Mouse (Mus musculus) liver, embryonic 14.5 days (tissue): Measurements from ENCODE around the gene Rela. TPM values are rescaled to one million over a fixed set of nuclear protein-coding genes. Genes with fewer than 3 reads are reported as not detected.

Experiments
- ATAC-seq: fragments of 200-750 bp; cut with Nextera tagmentation; 2 replicates; pipeline ENCODE4 v1.8.0; 2017; ENCODE audit warnings: moderate number of reproducible peaks, mild to moderate bottlenecking, moderate library complexity; ENCODE audit not compliant: insufficient read depth
- DNase-seq, 3 experiments: peaks; one replicate each; pipeline ENCODE4 v3.0.0-alpha.2; 2012 to 2013; ENCODE audit warnings: low read depth in 3 of 3, low spot score in 3 of 3
- H3K27ac ChIP-seq: fragments of 300-500 bp; sonication (generic); 2 replicates; pipeline ENCODE4 v1.5.1; 2014; ENCODE audit warnings: moderate library complexity, mild to moderate bottlenecking, control low read depth, inconsistent platforms
- H3K27me3 ChIP-seq: fragments of 300-500 bp; sonication (generic); 2 replicates; pipeline ENCODE4 v1.6.1; 2014; ENCODE audit warnings: mild to moderate bottlenecking, low read length, moderate library complexity; ENCODE audit not compliant: control insufficient read depth, insufficient read depth
- H3K36me3 ChIP-seq: fragments of 300-500 bp; sonication (generic); replicated peaks from 2 replicates; pipeline ENCODE4 v1.6.1; 2014; ENCODE audit warnings: low read depth; ENCODE audit not compliant: control insufficient read depth, insufficient read depth
- H3K4me1 ChIP-seq, 2 experiments: fragments of 200-500 bp in 1 of 2; fragments of 300-500 bp in 1 of 2; sonication (generic) in 1 of 2; replicated peaks; 2 replicates each; pipeline ENCODE4 v1.6.1; 2012 to 2014; ENCODE audit warnings: antibody characterized with exemption in 1 of 2, inconsistent platforms in 1 of 2, low read length in 1 of 2; ENCODE audit not compliant: control insufficient read depth in 2 of 2, insufficient read depth in 2 of 2
- H3K4me2 ChIP-seq: fragments of 300-500 bp; sonication (generic); 2 replicates; pipeline ENCODE4 v1.6.1; 2014; ENCODE audit warnings: low read depth, mild to moderate bottlenecking, control low read depth, moderate library complexity
- H3K4me3 ChIP-seq, 2 experiments: fragments of 200-500 bp in 1 of 2; fragments of 300-500 bp in 1 of 2; sonication (generic) in 1 of 2; 2 replicates each; pipeline ENCODE4 v1.5.1; 2012 to 2014; ENCODE audit warnings: low read depth in 2 of 2, low read length in 2 of 2, mild to moderate bottlenecking in 2 of 2, control low read depth in 1 of 2, inconsistent platforms in 1 of 2, moderate library complexity in 1 of 2; ENCODE audit not compliant: insufficient read depth in 1 of 2
- H3K9ac ChIP-seq: fragments of 300-500 bp; sonication (generic); replicated peaks from 2 replicates; pipeline ENCODE4 v1.6.1; 2014; ENCODE audit warnings: mild to moderate bottlenecking, control low read depth, moderate library complexity
- H3K9me3 ChIP-seq: fragments of 300-500 bp; sonication (generic); 2 replicates; pipeline ENCODE4 v1.6.1; 2016; ENCODE audit warnings: low read length, mixed read lengths; ENCODE audit not compliant: control insufficient read depth
- CTCF ChIP-seq: IDR thresholded peaks from 2 replicates; pipeline ENCODE4 v1.5.1; 2016; ENCODE audit warnings: antibody characterized with exemption, low read depth, control low read depth
- EP300 ChIP-seq: IDR thresholded peaks from 2 replicates; pipeline ENCODE4 v1.6.1; 2016; ENCODE audit warnings: antibody characterized with exemption, low read depth
- WGBS: fragments of 180-500 bp; shearing (Covaris S2); extraction: QIAGEN DNeasy Blood & Tissue Kit; methylation state at CpG from one replicate; pipeline ENCODE4 v1.1.7; 2014; ENCODE audit not compliant: insufficient replicate concordance; 5-methylcytosine and 5-hydroxymethylcytosine counted together
- polyA plus RNA-seq, 2 experiments: library from polyadenylated mRNA; depleted of rRNA in 1 of 2; stranded (reverse) in 1 of 2; unstranded in 1 of 2; fragments of >200 nt; fragmentation: Nextera tagmentation in 1 of 2; extraction: Ambion mirVana in 1 of 2; gene quantifications; 2 replicates each; pipeline versions ENCODE4 v1.2.1 to v1.2.3; 2012 to 2014

The Rela gene
- polyA plus RNA-seq, 2 experiments, result 14.8 to 18.9 TPM

DNA sequence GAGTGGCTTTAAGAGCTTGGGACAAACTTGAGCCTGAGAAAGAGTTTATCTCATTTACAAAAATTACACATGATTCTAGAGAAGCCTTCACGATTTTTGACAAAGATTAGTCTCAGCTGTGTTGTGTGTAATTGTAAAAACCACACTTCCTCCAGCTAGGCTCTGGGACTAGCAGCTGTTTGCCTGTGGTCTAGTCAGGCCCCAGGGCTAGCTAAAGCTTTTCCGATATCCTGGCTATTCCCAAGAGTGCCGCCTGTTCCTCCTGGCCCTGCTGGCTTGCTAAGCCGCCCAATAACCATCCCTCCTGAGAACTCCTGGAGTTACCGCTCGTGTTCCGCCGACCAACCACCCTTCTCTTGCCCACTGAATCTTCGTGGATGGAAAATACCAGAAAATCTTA lies 5.2 kb upstream of the Rela start:
- peaks cover 5 to 8% of the 10 kb centered on the region in 2 experiments; a peak in 3 of 4 replicates for H3K4me1 ChIP-seq
- no peaks in the 10 kb centered on the region for H3K36me3 ChIP-seq
- no peaks in the 10 kb centered on the region for H3K27me3 ChIP-seq
- WGBS, result 67% methylated on average over 9 of the region's 9 CpGs
- TF ChIP-seq CTCF (no peak), EP300 (no peak)
- H3K9me3 ChIP-seq, result no peaks in the 10 kb centered on the region
- H3K27ac ChIP-seq, result no peak overlapping the region
- DNase-seq, result no peak
- no peak overlapping the region for H3K9ac ChIP-seq
- no peak overlapping the region for H3K4me3 ChIP-seq
- no peak for ATAC-seq
- no peak overlapping the region for H3K4me2 ChIP-seq

DNA sequence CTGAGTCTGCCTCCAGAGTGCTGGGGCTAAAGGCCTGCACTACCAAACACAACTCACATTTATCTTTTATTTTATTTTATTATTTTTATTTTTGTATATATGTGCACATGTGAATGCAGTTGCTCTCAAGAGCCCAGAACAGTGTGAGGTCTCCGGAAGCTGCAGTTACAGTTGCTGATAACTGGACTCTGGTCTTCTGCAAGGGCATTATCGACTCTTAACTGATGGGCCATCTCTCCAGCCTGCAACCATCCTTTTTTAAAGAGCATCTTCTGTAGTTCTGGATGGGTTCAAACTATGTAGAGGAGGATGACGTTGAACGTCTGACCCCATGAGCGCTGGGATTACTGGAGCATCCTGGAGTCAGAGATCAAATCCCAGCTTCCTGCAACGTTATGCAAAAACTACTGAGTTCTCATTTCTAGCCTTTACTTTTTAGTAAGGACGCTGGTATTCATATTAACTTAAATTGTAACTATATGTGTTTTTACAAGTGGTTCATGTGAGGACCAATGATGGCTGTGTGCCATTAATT lies 1.2 kb upstream of the Rela start:
- 60% methylated on average over 7 of the region's 7 CpGs for WGBS
- DNase-seq, result no peak
- no peak for ATAC-seq
- peak overlapping the region; percentile 99 for H3K4me2 ChIP-seq
- no peaks in the 10 kb centered on the region for H3K27me3 ChIP-seq
- H3K4me1 ChIP-seq, result peaks cover 13 to 22% of the 10 kb centered on the region in 2 experiments
- H3K36me3 ChIP-seq, result peaks cover 14% of the 10 kb centered on the region
- H3K9ac ChIP-seq, result no peak overlapping the region
- H3K9me3 ChIP-seq, result no peaks in the 10 kb centered on the region
- H3K4me3 ChIP-seq, result no peak overlapping the region
- no peak for TF ChIP-seq EP300
- TF ChIP-seq CTCF, result no peak
- no peak overlapping the region for H3K27ac ChIP-seq

DNA sequence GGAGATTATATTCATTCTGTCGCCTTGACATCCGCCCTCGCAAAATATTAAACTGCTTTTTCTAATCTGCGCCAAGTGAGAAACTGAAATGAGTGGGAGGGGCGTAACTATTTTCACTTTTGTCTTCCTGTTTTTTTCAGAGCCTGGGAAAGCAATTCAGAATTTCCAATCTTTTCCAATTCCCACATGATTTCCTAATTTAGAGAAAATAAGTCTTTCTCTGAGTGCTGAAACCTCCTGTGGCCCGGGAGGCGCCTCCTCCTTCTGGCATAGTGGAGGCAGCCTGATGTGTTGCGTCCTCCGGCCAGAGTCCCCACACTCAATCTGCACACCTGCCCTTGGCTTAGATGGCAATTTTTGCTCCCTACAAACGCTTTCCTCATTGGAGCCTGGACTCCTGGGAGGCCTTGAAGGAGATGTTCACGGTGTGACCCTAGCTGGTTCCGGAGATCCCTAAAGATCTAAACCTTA lies 677 bp upstream of the Rela start:
- H3K4me2 ChIP-seq, result peak overlapping the region; percentile 99
- H3K27ac ChIP-seq, result peak overlapping the region; percentile 78
- H3K27me3 ChIP-seq, result no peaks in the 10 kb centered on the region
- H3K36me3 ChIP-seq, result peaks cover 19% of the 10 kb centered on the region
- H3K4me3 ChIP-seq, result peak overlapping the region; percentile 73 to 74
- H3K9ac ChIP-seq, result peak overlapping the region; percentile 86
- TF ChIP-seq EP300, result no peak
- no peak for TF ChIP-seq CTCF
- H3K4me1 ChIP-seq, result peaks cover 13 to 22% of the 10 kb centered on the region in 2 experiments
- 52% methylated on average over 12 of the region's 12 CpGs for WGBS
- H3K9me3 ChIP-seq, result no peaks in the 10 kb centered on the region
- DNase-seq (no peak), ATAC-seq (no peak)

DNA sequence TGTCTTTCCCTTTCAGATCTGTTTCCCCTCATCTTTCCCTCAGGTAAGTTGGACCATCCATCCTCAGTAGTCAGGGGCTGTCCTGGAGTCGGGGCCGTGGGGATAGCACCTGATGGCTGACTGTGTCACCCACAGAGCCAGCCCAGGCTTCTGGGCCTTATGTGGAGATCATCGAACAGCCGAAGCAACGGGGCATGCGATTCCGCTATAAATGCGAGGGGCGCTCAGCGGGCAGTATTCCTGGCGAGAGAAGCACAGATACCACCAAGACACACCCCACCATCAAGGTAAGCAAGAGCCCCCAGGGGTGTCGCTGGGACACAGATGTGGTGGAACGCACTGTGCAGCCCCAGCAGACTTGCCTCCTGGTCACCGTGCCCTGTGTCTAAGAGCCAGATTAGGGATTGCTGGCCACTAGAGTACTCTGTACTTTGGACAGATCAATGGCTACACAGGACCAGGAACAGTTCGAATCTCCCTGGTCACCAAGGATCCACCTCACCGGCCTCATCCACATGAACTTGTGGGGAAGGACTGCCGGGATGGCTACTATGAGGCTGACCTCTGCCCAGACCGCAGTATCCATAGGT lies 1.2 kb downstream of the Rela start:
- Histone ChIP-seq H3K4me3 (peak overlapping the region; percentile 73 to 74), H3K4me2 (peak overlapping the region; percentile 99), H3K9me3 (no peaks in the 10 kb centered on the region), H3K4me1 (peaks cover 13 to 22% of the 10 kb centered on the region in 2 experiments), H3K36me3 (peaks cover 33% of the 10 kb centered on the region), H3K9ac (peak overlapping the region; percentile 86), H3K27me3 (no peaks in the 10 kb centered on the region), H3K27ac (peak overlapping the region; percentile 25; the same call in 1 of the 2 replicates)
- 81% methylated on average over 18 of the region's 18 CpGs for WGBS
- no peak for TF ChIP-seq CTCF
- no peak for TF ChIP-seq EP300
- DNase-seq, result no peak
- ATAC-seq, result no peak

DNA sequence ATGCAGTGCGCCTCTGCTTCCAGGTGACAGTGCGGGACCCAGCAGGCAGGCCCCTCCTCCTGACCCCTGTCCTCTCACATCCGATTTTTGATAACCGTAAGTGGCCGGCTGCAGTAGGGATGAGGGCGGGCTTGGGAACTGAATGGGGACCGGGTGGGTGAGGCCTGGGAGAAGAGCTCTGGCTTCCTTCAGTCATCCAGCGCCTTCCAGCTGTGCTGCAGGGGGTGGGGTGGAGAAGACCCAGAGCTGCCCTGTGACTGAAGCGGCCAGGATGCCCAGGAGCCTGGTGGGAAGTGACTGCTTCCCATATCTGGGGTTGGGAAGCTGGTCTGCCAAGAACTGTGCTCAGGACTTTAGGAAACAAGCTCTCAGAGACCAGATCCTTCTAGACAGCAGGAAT lies 3.1 kb downstream of the Rela start:
- no peak for DNase-seq
- WGBS, result 82% methylated on average over 9 of the region's 9 CpGs
- no peak overlapping the region for H3K4me3 ChIP-seq
- TF ChIP-seq EP300, result no peak
- no peak for TF ChIP-seq CTCF
- no peaks in the 10 kb centered on the region for H3K27me3 ChIP-seq
- H3K27ac ChIP-seq, result no peak overlapping the region
- H3K4me2 ChIP-seq, result no peak overlapping the region
- no peak overlapping the region for H3K9ac ChIP-seq
- peaks cover 45% of the 10 kb centered on the region for H3K36me3 ChIP-seq
- no peaks in the 10 kb centered on the region for H3K9me3 ChIP-seq
- peaks cover 13 to 22% of the 10 kb centered on the region in 2 experiments for H3K4me1 ChIP-seq
- no peak for ATAC-seq
